Mouse (Mus musculus) midbrain, embryonic 10.5 days (tissue): ENCODE results near the gene Eid1. TPM values are rescaled to one million over a fixed set of nuclear protein-coding genes. Genes with fewer than 3 reads are reported as not detected.

Experiments
- DNase-seq: peaks from one replicate; pipeline ENCODE4 v3.0.0-alpha.2; 2017; ENCODE audit warnings: low spot score
- H3K27ac ChIP-seq: fragments of 300-500 bp; sonication (generic); replicated peaks from 2 replicates; pipeline ENCODE4 v1.5.1; 2016; ENCODE audit warnings: mild to moderate bottlenecking
- H3K27me3 ChIP-seq: fragments of 300-500 bp; sonication (generic); 2 replicates; pipeline ENCODE4 v1.6.1; 2016; ENCODE audit warnings: low read depth, mild to moderate bottlenecking; ENCODE audit not compliant: poor library complexity, severe bottlenecking
- H3K36me3 ChIP-seq: fragments of 300-500 bp; sonication (generic); 2 replicates; pipeline ENCODE4 v1.6.1; 2016; ENCODE audit warnings: mild to moderate bottlenecking, moderate library complexity
- H3K4me1 ChIP-seq: fragments of 300-500 bp; sonication (generic); 2 replicates; pipeline ENCODE4 v1.6.1; 2016
- H3K4me3 ChIP-seq: fragments of 300-500 bp; sonication (generic); 2 replicates; pipeline ENCODE4 v1.5.1; 2016; ENCODE audit warnings: mild to moderate bottlenecking, moderate library complexity
- H3K9me3 ChIP-seq: fragments of 300-500 bp; sonication (generic); replicated peaks from 2 replicates; pipeline ENCODE4 v1.6.1; 2016; ENCODE audit warnings: mild to moderate bottlenecking
- WGBS: fragments of 180-500 bp; shearing (Covaris S2); methylation state at CpG from one replicate; pipeline ENCODE4 v1.1.7; 2016; 5-methylcytosine and 5-hydroxymethylcytosine counted together
- polyA plus RNA-seq: library from polyadenylated mRNA; unstranded; fragments of >200 nt; fragmentation: Nextera tagmentation; extraction: Ambion mirVana; gene quantifications from 2 replicates; pipeline ENCODE4 v1.2.1, GENCODE M21; 2016

Eid1 gene
- polyA plus RNA-seq, 1 experiment from 2014 or later, result 125 TPM

- WGBS, result 90% methylated on average over 7 of the region's 7 CpGs
- no peaks in the 10 kb centered on the region for H3K27me3 ChIP-seq
- H3K27ac ChIP-seq, result no peak overlapping the region
- peaks cover 19% of the 10 kb centered on the region for H3K4me1 ChIP-seq
- no peaks in the 10 kb centered on the region for H3K36me3 ChIP-seq
- H3K4me3 ChIP-seq, result no peak overlapping the region
- no peaks in the 10 kb centered on the region for H3K9me3 ChIP-seq
- no peak for DNase-seq
Observed at GRCm38 (mm10) chr2:125683895-125684294, 11.0 kb downstream of the Eid1 start.

GRCm38 (mm10) chr2:125684559-125685440 is 11.9 kb downstream of the Eid1 start:
- peak; percentile 16 for DNase-seq
- Histone ChIP-seq H3K4me1 (peaks cover 19% of the 10 kb centered on the region), H3K27me3 (no peaks in the 10 kb centered on the region), H3K9me3 (no peaks in the 10 kb centered on the region), H3K4me3 (no peak overlapping the region), H3K27ac (peak overlapping the region; percentile 61), H3K36me3 (no peaks in the 10 kb centered on the region)
- 74% methylated on average over 10 of the region's 10 CpGs for WGBS

- no peak for DNase-seq
- no peaks in the 10 kb centered on the region for H3K9me3 ChIP-seq
- H3K36me3 ChIP-seq, result no peaks in the 10 kb centered on the region
- no peaks in the 10 kb centered on the region for H3K27me3 ChIP-seq
- H3K4me3 ChIP-seq, result no peak overlapping the region
- H3K4me1 ChIP-seq, result peaks cover 19% of the 10 kb centered on the region
- peak overlapping the region; percentile 61; the same call in 1 of the 2 replicates for H3K27ac ChIP-seq
- 69% methylated on average over 9 of the region's 9 CpGs for WGBS
Observed at GRCm38 (mm10) chr2:125685441-125686150, 12.7 kb downstream of the Eid1 start.

GRCm38 (mm10) chr2:125692010-125692409 is 19.1 kb downstream of the Eid1 start:
- no peak overlapping the region for H3K4me3 ChIP-seq
- WGBS, result 79% methylated on average over 2 of the region's 2 CpGs
- H3K9me3 ChIP-seq, result no peaks in the 10 kb centered on the region
- no peaks in the 10 kb centered on the region for H3K27me3 ChIP-seq
- no peak overlapping the region for H3K27ac ChIP-seq
- H3K36me3 ChIP-seq, result no peaks in the 10 kb centered on the region
- no peak for DNase-seq
- peaks cover 4% of the 10 kb centered on the region; the same call in 1 of the 2 replicates for H3K4me1 ChIP-seq

GRCm38 (mm10) chr2:125694798-125695197 is 21.9 kb downstream of the Eid1 start:
- no peaks in the 10 kb centered on the region for H3K9me3 ChIP-seq
- H3K27me3 ChIP-seq, result no peaks in the 10 kb centered on the region
- 75% methylated on average over 2 of the region's 2 CpGs for WGBS
- no peak for DNase-seq
- H3K36me3 ChIP-seq, result no peaks in the 10 kb centered on the region
- peaks cover 4% of the 10 kb centered on the region; the same call in 1 of the 2 replicates for H3K4me1 ChIP-seq
- no peak overlapping the region for H3K27ac ChIP-seq
- H3K4me3 ChIP-seq, result no peak overlapping the region

GRCm38 (mm10) chr2:125696219-125696618 is 23.3 kb downstream of the Eid1 start:
- Histone ChIP-seq H3K27me3 (no peaks in the 10 kb centered on the region), H3K27ac (no peak overlapping the region), H3K9me3 (no peaks in the 10 kb centered on the region), H3K36me3 (no peaks in the 10 kb centered on the region), H3K4me3 (no peak overlapping the region), H3K4me1 (peaks cover 4% of the 10 kb centered on the region; the same call in 1 of the 2 replicates)
- no peak for DNase-seq
- WGBS, result 61% methylated on average over 2 of the region's 2 CpGs

- H3K4me1 ChIP-seq, result peaks cover 13% of the 10 kb centered on the region
- H3K36me3 ChIP-seq, result no peaks in the 10 kb centered on the region
- no peaks in the 10 kb centered on the region for H3K9me3 ChIP-seq
- WGBS, result 84% methylated on average over 2 of the region's 2 CpGs
- DNase-seq, result no peak
- no peak overlapping the region for H3K4me3 ChIP-seq
- peaks cover 4% of the 10 kb centered on the region; the same call in 1 of the 2 replicates for H3K27me3 ChIP-seq
- H3K27ac ChIP-seq, result no peak overlapping the region
Observed at GRCm38 (mm10) chr2:125701606-125702005, 28.7 kb downstream of the Eid1 start.

- no peak for DNase-seq
- Histone ChIP-seq H3K4me1 (peaks cover 13% of the 10 kb centered on the region), H3K9me3 (no peaks in the 10 kb centered on the region), H3K27me3 (peaks cover 4% of the 10 kb centered on the region; the same call in 1 of the 2 replicates), H3K27ac (no peak overlapping the region), H3K4me3 (no peak overlapping the region), H3K36me3 (no peaks in the 10 kb centered on the region)
- WGBS, result 86% methylated on average over 2 of the region's 2 CpGs
Observed at GRCm38 (mm10) chr2:125702851-125703250, 30.0 kb downstream of the Eid1 start.

GRCm38 (mm10) chr2:125704907-125705631 is 32.2 kb downstream of the Eid1 start:
- WGBS, result 33% methylated on average over 12 of the region's 12 CpGs
- H3K4me1 ChIP-seq, result peaks cover 13% of the 10 kb centered on the region
- peak; percentile 54 for DNase-seq
- H3K27ac ChIP-seq, result peak overlapping the region; percentile 69
- no peaks in the 10 kb centered on the region for H3K9me3 ChIP-seq
- H3K36me3 ChIP-seq, result no peaks in the 10 kb centered on the region
- H3K4me3 ChIP-seq, result no peak overlapping the region
- peaks cover 4% of the 10 kb centered on the region; the same call in 1 of the 2 replicates for H3K27me3 ChIP-seq

GRCm38 (mm10) chr2:125706510-125706921 is 33.6 kb downstream of the Eid1 start:
- Histone ChIP-seq H3K27me3 (peaks cover 4% of the 10 kb centered on the region; the same call in 1 of the 2 replicates), H3K9me3 (no peaks in the 10 kb centered on the region), H3K27ac (no peak overlapping the region), H3K4me3 (no peak overlapping the region), H3K36me3 (no peaks in the 10 kb centered on the region), H3K4me1 (peaks cover 13% of the 10 kb centered on the region)
- WGBS, result 84% methylated on average over 5 of the region's 5 CpGs
- no peak for DNase-seq

- H3K4me3 ChIP-seq, result no peak overlapping the region
- DNase-seq, result no peak
- 87% methylated on average over 8 of the region's 8 CpGs for WGBS
- H3K4me1 ChIP-seq, result no peaks in the 10 kb centered on the region
- H3K27me3 ChIP-seq, result peaks cover 25% of the 10 kb centered on the region
- H3K27ac ChIP-seq, result no peak overlapping the region
- H3K36me3 ChIP-seq, result no peaks in the 10 kb centered on the region
- no peaks in the 10 kb centered on the region for H3K9me3 ChIP-seq
Observed at GRCm38 (mm10) chr2:125716599-125716998, 43.7 kb downstream of the Eid1 start.

GRCm38 (mm10) chr2:125723086-125723407 is 50.2 kb downstream of the Eid1 start:
- Histone ChIP-seq H3K4me3 (peak overlapping the region; percentile 70), H3K27me3 (peaks cover 78% of the 10 kb centered on the region), H3K27ac (peak overlapping the region; percentile 71), H3K4me1 (peaks cover 28% of the 10 kb centered on the region), H3K36me3 (no peaks in the 10 kb centered on the region), H3K9me3 (no peaks in the 10 kb centered on the region)
- no peak for DNase-seq
- 1% methylated on average over 18 of the region's 18 CpGs for WGBS
